Mouse (Mus musculus): Measurements from ENCODE around the gene Pdia2. TPM values are rescaled to one million over a fixed set of nuclear protein-coding genes. Genes with fewer than 3 reads are reported as not detected.

Pdia2 gene
- not detected for polyA plus RNA-seq (2014; fragmentation: Illumina TruSeq; extraction: RNeasy Lipid Tissue Mini Kit (QIAGEN cat#74804); ENCODE audit: low read depth, low replicate concordance)

GRCm38 (mm10) chr17:26198892-26199291 lies at the start of gene Pdia2:
Pdia2 (minus strand) TSS chr17:26199087.

DNA sequence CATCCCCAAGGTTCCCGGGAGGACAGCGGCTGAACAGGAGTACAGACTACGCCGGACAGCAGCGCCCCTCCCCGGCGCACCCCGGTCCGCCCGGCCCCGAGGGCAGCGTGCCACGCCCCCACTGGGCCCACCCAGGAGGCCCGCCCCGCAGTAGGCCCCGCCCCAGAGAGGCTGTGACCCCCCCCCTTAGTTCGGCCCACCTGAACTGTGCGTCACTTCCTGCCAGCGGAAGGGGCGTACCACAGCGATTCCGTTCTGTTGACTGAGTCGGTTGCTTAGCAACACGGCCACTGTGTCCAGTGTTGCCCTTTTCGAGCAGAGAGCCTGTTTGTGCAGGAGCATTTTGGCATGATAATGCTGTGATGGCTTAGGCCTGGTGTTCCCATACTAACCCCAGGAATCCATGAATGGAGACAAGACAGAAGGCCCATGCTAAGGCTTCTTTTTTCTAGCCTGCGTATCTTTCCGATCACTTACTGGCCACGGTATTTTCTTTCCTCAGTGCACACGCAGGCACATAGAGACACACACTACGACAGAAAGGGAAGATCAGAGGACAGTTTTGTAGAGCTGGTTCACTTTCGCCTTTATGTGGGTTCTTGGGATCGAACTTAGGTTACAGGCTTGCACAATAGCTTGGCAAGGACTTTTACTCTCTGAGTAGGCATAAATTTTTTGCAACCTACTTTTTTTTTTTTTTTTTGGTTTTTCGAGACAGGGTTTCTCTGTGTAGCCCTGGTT lies 45.4 kb upstream of the Pdia2 start, which contains the start of gene Fam234a:
TSS of gene Fam234a (minus strand) at position 142 of the 741 bp plus-strand sequence.

DNA sequence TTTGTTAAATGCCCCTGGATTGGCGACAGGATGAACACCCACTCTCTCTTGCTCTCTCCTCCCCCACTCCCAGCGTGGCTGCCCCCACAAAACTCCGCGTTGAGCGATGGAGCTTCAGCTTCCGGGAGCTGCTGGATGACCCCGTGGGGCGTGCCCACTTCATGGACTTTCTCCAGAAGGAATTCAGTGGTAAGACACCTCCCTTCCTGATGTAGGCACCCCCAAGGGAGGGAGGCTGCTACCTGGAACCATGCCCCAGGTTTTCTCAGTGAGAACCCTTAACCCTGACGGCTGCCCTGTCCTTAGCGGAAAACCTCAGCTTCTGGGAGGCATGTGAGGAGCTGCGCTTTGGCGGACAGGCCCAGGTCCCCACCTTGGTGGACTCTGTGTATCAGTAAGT lies 8.8 kb upstream of the Pdia2 start, which contains the start of gene Arhgdig:
TSS of gene Arhgdig (minus strand) at position 101 of the 400 bp plus-strand sequence.

DNA sequence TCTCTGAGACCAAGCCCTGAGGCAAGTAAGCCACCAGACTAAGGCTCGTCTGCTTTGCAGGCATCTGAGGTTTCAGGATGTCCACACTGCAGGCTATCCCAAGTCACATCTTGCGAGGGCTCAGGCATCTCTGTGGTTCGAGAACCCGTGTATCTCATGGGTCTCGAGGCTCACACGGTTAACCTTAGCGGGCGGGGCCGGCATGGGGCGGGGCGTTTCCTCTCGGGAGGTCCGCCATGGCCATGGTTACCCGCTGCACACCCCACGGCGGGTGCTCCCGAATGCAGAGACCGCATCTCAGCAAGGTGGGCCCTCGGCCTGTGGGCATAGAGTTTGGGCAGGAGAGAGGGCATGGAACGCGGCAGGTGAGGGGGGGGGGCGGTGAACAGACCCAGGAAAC lies 3.9 kb upstream of the Pdia2 start, which contains the start of gene Rgs11:
TSS of gene Rgs11 (plus strand) at position 215 of the 400 bp plus-strand sequence.

Other genes starting within 250 kb of the Pdia2 start
- not detected for gene A930017K11Rik, start 246.5 kb downstream of the Pdia2 start, polyA plus RNA-seq (2014; fragmentation: Illumina TruSeq; extraction: RNeasy Lipid Tissue Mini Kit (QIAGEN cat#74804); ENCODE audit: low read depth, low replicate concordance)
- gene Capn15, start 213.3 kb downstream of the Pdia2 start, polyA plus RNA-seq (2014; fragmentation: Illumina TruSeq; extraction: RNeasy Lipid Tissue Mini Kit (QIAGEN cat#74804); ENCODE audit: low read depth, low replicate concordance): 0.77 TPM
- 5.5 TPM for gene Rab11fip3, start 129.5 kb downstream of the Pdia2 start, polyA plus RNA-seq (2014; fragmentation: Illumina TruSeq; extraction: RNeasy Lipid Tissue Mini Kit (QIAGEN cat#74804); ENCODE audit: low read depth, low replicate concordance)
- gene Decr2, start 108.8 kb downstream of the Pdia2 start, polyA plus RNA-seq (2014; fragmentation: Illumina TruSeq; extraction: RNeasy Lipid Tissue Mini Kit (QIAGEN cat#74804); ENCODE audit: low read depth, low replicate concordance): 4.7 TPM
- gene Nme4, start 103.5 kb downstream of the Pdia2 start, polyA plus RNA-seq (2014; fragmentation: Illumina TruSeq; extraction: RNeasy Lipid Tissue Mini Kit (QIAGEN cat#74804); ENCODE audit: low read depth, low replicate concordance): 0.39 TPM
- 12.6 TPM for gene Tmem8, start 85.8 kb downstream of the Pdia2 start, polyA plus RNA-seq (2014; fragmentation: Illumina TruSeq; extraction: RNeasy Lipid Tissue Mini Kit (QIAGEN cat#74804); ENCODE audit: low read depth, low replicate concordance)
- gene Mrpl28, start 75.6 kb downstream of the Pdia2 start, polyA plus RNA-seq (2014; fragmentation: Illumina TruSeq; extraction: RNeasy Lipid Tissue Mini Kit (QIAGEN cat#74804); ENCODE audit: low read depth, low replicate concordance): 5.5 TPM
- gene Axin1, start 60.4 kb downstream of the Pdia2 start, polyA plus RNA-seq (2014; fragmentation: Illumina TruSeq; extraction: RNeasy Lipid Tissue Mini Kit (QIAGEN cat#74804); ENCODE audit: low read depth, low replicate concordance): 28.3 TPM
- gene Rgs11, start 3.9 kb upstream of the Pdia2 start, polyA plus RNA-seq (2014; fragmentation: Illumina TruSeq; extraction: RNeasy Lipid Tissue Mini Kit (QIAGEN cat#74804); ENCODE audit: low read depth, low replicate concordance): 0.63 TPM
- gene Arhgdig, start 8.7 kb upstream of the Pdia2 start, polyA plus RNA-seq (2014; fragmentation: Illumina TruSeq; extraction: RNeasy Lipid Tissue Mini Kit (QIAGEN cat#74804); ENCODE audit: low read depth, low replicate concordance): 0.28 TPM
- gene Fam234a, start 45.2 kb upstream of the Pdia2 start, polyA plus RNA-seq (2014; fragmentation: Illumina TruSeq; extraction: RNeasy Lipid Tissue Mini Kit (QIAGEN cat#74804); ENCODE audit: low read depth, low replicate concordance): 28.6 TPM
- 38.5 TPM for gene Luc7l, start 53.8 kb upstream of the Pdia2 start, polyA plus RNA-seq (2014; fragmentation: Illumina TruSeq; extraction: RNeasy Lipid Tissue Mini Kit (QIAGEN cat#74804); ENCODE audit: low read depth, low replicate concordance)
- 0.11 TPM for gene Neurl1b, start 215.7 kb upstream of the Pdia2 start, polyA plus RNA-seq (2014; fragmentation: Illumina TruSeq; extraction: RNeasy Lipid Tissue Mini Kit (QIAGEN cat#74804); ENCODE audit: low read depth, low replicate concordance)

All from testis, adult 10 weeks (tissue).